ENCODE assay signal across 22 mouse cellular contexts in genomic region chr9:59274846-59275455, GRCm38 (mm10).
"Had no signal": no experiment of that assay in that cellular context is flagged by ENCODE, and none has a peak within 500 bp of the region (broad histone marks: within the 10 kb centered on the region; RNA-seq: fewer than 3 reads in every experiment).

No protein-coding gene starts in this region.

- H3K9ac ChIP-seq: kidney, embryonic 15.5 days; limb, embryonic 12.5 days; limb, embryonic 15.5 days; liver, embryonic 14.5 days; liver, postnatal 0 days; lung, embryonic 14.5 days; midbrain, embryonic 13.5 days; neural tube, embryonic 13.5 days had no signal

- ATAC-seq: liver, postnatal 0 days; midbrain, embryonic 13.5 days; midbrain, embryonic 16.5 days had no signal

- H3K36me3 ChIP-seq: kidney, embryonic 15.5 days; limb, embryonic 12.5 days; limb, embryonic 15.5 days; midbrain, embryonic 10.5 days; midbrain, embryonic 13.5 days; neural tube, embryonic 13.5 days had no signal

- H3K4me2 ChIP-seq: kidney, embryonic 15.5 days; limb, embryonic 12.5 days; limb, embryonic 15.5 days; liver, embryonic 11.5 days; lung, embryonic 14.5 days; midbrain, embryonic 13.5 days; neural tube, embryonic 13.5 days had no signal

- H3K4me1 ChIP-seq: limb, embryonic 12.5 days had no signal

- H3K27ac ChIP-seq: kidney, embryonic 15.5 days; limb, embryonic 12.5 days; limb, embryonic 15.5 days; liver, embryonic 14.5 days; midbrain, embryonic 10.5 days; midbrain, embryonic 13.5 days; neural tube, embryonic 13.5 days had no signal

- H3K9me3 ChIP-seq: kidney, embryonic 15.5 days; limb, embryonic 12.5 days; limb, embryonic 15.5 days; megakaryocyte, embryonic 14.5 days; midbrain, embryonic 10.5 days; midbrain, embryonic 13.5 days; neural tube, embryonic 13.5 days had no signal

- H3K27me3 ChIP-seq: kidney, embryonic 15.5 days; limb, embryonic 12.5 days; limb, embryonic 15.5 days; midbrain, embryonic 13.5 days; neural tube, embryonic 13.5 days had no signal

- H3K4me3 ChIP-seq: kidney, embryonic 15.5 days; limb, embryonic 12.5 days; limb, embryonic 15.5 days; megakaryocyte, embryonic 14.5 days; midbrain, embryonic 10.5 days; midbrain, embryonic 13.5 days; myocyte; neural tube, embryonic 13.5 days had no signal

- DNase-seq: kidney, adult 11 months; kidney, adult 8-10 months; kidney, postnatal 10 days; kidney, postnatal 36 days; layer of hippocampus, postnatal 36 days; left cerebral cortex, postnatal 4 days; liver, postnatal 0 days; lung, embryonic 14.5 days; lung, postnatal 10 days; lung, postnatal 36 days; thymus, postnatal 36 days had no signal
